In genomic region chr11:116096213-116097108, GRCm38 (mm10) we compare ENCODE assay signal across 8 mouse cellular contexts. TPM values are rescaled to one million over a fixed set of nuclear protein-coding genes. Genes with fewer than 3 reads are reported as not detected.
DNase-seq lines count a peak whose midpoint lies in the region; ATAC-seq and TF ChIP-seq lines count a peak whose summit lies in the region.

No protein-coding gene starts in this region.

- no peak overlapping the region for H3K4me3 ChIP-seq in forebrain, embryonic 11.5 days (ENCODE audit: low read depth, low read length)
- no peak overlapping the region for H3K4me3 ChIP-seq in forebrain, embryonic 12.5 days (replicated peaks)
- H3K4me3 ChIP-seq in limb, embryonic 11.5 days (ENCODE audit: low read depth, low read length), result no peak overlapping the region
- no peak overlapping the region for H3K4me3 ChIP-seq in limb, embryonic 10.5 days
- no peak overlapping the region for H3K4me3 ChIP-seq in G1E (ENCODE audit: low read depth, low read length)

- peaks cover under 1% of the 10 kb centered on the region; the same call in 1 of the 2 replicates for H3K4me1 ChIP-seq in forebrain, embryonic 11.5 days (replicated peaks; ENCODE audit: control insufficient read depth, insufficient read depth, low read length)
- no peaks in the 10 kb centered on the region for H3K4me1 ChIP-seq in forebrain, embryonic 12.5 days
- H3K4me1 ChIP-seq in limb, embryonic 11.5 days (ENCODE audit: control insufficient read depth, insufficient read depth, low read length), result no peaks in the 10 kb centered on the region
- peaks cover 11% of the 10 kb centered on the region for H3K4me1 ChIP-seq in limb, embryonic 10.5 days
- H3K4me1 ChIP-seq in G1E (ENCODE audit: insufficient read depth, low read depth, low read length), result peaks cover 59% of the 10 kb centered on the region

- no peak overlapping the region for H3K4me2 ChIP-seq in forebrain, embryonic 11.5 days (ENCODE audit: low read depth, low read length, severe bottlenecking)
- no peak overlapping the region for H3K4me2 ChIP-seq in forebrain, embryonic 12.5 days
- H3K4me2 ChIP-seq in limb, embryonic 11.5 days (ENCODE audit: low read depth, severe bottlenecking), result no peak overlapping the region

- intact Hi-C loops in left cerebral cortex, postnatal 4 days (cut with DNase I), result no loop called here

- H3K36me3 ChIP-seq in forebrain, embryonic 11.5 days (ENCODE audit: control insufficient read depth, insufficient read depth, low read length), result no peaks in the 10 kb centered on the region
- no peaks in the 10 kb centered on the region for H3K36me3 ChIP-seq in forebrain, embryonic 12.5 days (replicated peaks)
- H3K36me3 ChIP-seq in limb, embryonic 11.5 days (ENCODE audit: control insufficient read depth, insufficient read depth, low read length), result no peaks in the 10 kb centered on the region
- no peaks in the 10 kb centered on the region for H3K36me3 ChIP-seq in limb, embryonic 10.5 days
- peaks cover 1% of the 10 kb centered on the region for H3K36me3 ChIP-seq in G1E (replicated peaks)

- peak; percentile 68 for DNase-seq in forebrain, embryonic 11.5 days (ENCODE audit: low spot score)
- DNase-seq in limb, embryonic 11.5 days (ENCODE audit: low spot score), result peak; percentile 51
- DNase-seq in limb, embryonic 10.5 days (ENCODE audit: low spot score), result no peak
- no peak for DNase-seq in G1E (ENCODE audit: low spot score)
- DNase-seq in adrenal gland, adult 18-20 months (ENCODE audit: low spot score in 2 of 2), result no peak
- DNase-seq in left cerebral cortex, postnatal 4 days, result no peak

- no peak for ATAC-seq in forebrain, embryonic 11.5 days (replicated peaks; ENCODE audit: low FRiP score)
- ATAC-seq in forebrain, embryonic 12.5 days (ENCODE audit: low FRiP score), result no peak
- ATAC-seq in limb, embryonic 11.5 days (ENCODE audit: insufficient number of reproducible peaks, low FRiP score, low TSS enrichment, low read depth), result no peak
- ATAC-seq in G1E (ENCODE audit: extremely low read depth, insufficient number of reproducible peaks, low FRiP score, poor library complexity, severe bottlenecking), result no peak
- ATAC-seq in megakaryocyte progenitor cell, adult 5-6 weeks (replicated peaks; ENCODE audit: poor library complexity), result peak; percentile 45; the same call in 1 of the 2 replicates

- no peaks in the 10 kb centered on the region for H3K9me3 ChIP-seq in forebrain, embryonic 11.5 days (ENCODE audit: control insufficient read depth, low read length)
- no peaks in the 10 kb centered on the region for H3K9me3 ChIP-seq in forebrain, embryonic 12.5 days
- H3K9me3 ChIP-seq in limb, embryonic 11.5 days (ENCODE audit: control insufficient read depth, low read length), result no peaks in the 10 kb centered on the region
- no peaks in the 10 kb centered on the region for H3K9me3 ChIP-seq in limb, embryonic 10.5 days (replicated peaks)
- H3K9me3 ChIP-seq in G1E (replicated peaks), result peaks cover 6% of the 10 kb centered on the region; the same call in 1 of the 2 replicates

- WGBS in forebrain, embryonic 11.5 days, result 90% methylated on average over 5 of the region's 5 CpGs
- 95% methylated on average over 5 of the region's 5 CpGs for WGBS in forebrain, embryonic 12.5 days
- WGBS in limb, embryonic 11.5 days, result 91% methylated on average over 5 of the region's 5 CpGs
- WGBS in limb, embryonic 10.5 days, result 94% methylated on average over 5 of the region's 5 CpGs

- no peak overlapping the region for H3K9ac ChIP-seq in forebrain, embryonic 11.5 days (ENCODE audit: low read length)
- no peak overlapping the region for H3K9ac ChIP-seq in forebrain, embryonic 12.5 days
- no peak overlapping the region for H3K9ac ChIP-seq in limb, embryonic 11.5 days (ENCODE audit: low read length)

- H3K27ac ChIP-seq in forebrain, embryonic 11.5 days (ENCODE audit: low read depth, low read length), result no peak overlapping the region
- no peak overlapping the region for H3K27ac ChIP-seq in forebrain, embryonic 12.5 days
- no peak overlapping the region for H3K27ac ChIP-seq in limb, embryonic 11.5 days (replicated peaks; ENCODE audit: low read depth, low read length)
- no peak overlapping the region for H3K27ac ChIP-seq in limb, embryonic 10.5 days

- peak; percentile 64 for TF ChIP-seq CTCF in G1E (IDR thresholded peaks at IDR 0.05; ENCODE audit: low read depth, low read length)

- H3K27me3 ChIP-seq in forebrain, embryonic 11.5 days (ENCODE audit: control insufficient read depth, insufficient read depth, low read length), result no peaks in the 10 kb centered on the region
- H3K27me3 ChIP-seq in forebrain, embryonic 12.5 days, result no peaks in the 10 kb centered on the region
- H3K27me3 ChIP-seq in limb, embryonic 11.5 days (ENCODE audit: control insufficient read depth, insufficient read depth, low read length), result no peaks in the 10 kb centered on the region
- no peaks in the 10 kb centered on the region for H3K27me3 ChIP-seq in limb, embryonic 10.5 days (ENCODE audit: low read depth, poor library complexity, severe bottlenecking)
- no peaks in the 10 kb centered on the region for H3K27me3 ChIP-seq in G1E (ENCODE audit: insufficient read depth, low read length)

RNA-seq across cellular contexts. Expression of gene Wbp2, which starts 9.7 kb away (rescaled TPM):
- 100.0 and 111 TPM in 2 replicates for polyA plus RNA-seq in forebrain, embryonic 11.5 days (2014; fragmentation: Nextera tagmentation; extraction: Ambion mirVana)
- polyA plus RNA-seq in forebrain, embryonic 12.5 days (2016; fragmentation: Nextera tagmentation; extraction: Ambion mirVana), result 92.3 and 101 TPM in 2 replicates
- 49.3 and 52.1 TPM in 2 replicates for polyA plus RNA-seq in limb, embryonic 11.5 days (2014; fragmentation: Nextera tagmentation; extraction: Ambion mirVana)
- polyA plus RNA-seq in limb, embryonic 10.5 days (2016; fragmentation: Nextera tagmentation; extraction: Ambion mirVana), result 54.8 and 56.9 TPM in 2 replicates
- 160 and 169 TPM in 2 replicates for total RNA-seq in G1E (2014; fragmentation: Nextera tagmentation)
- total RNA-seq in G1E (2017), result 55.9 and 61.6 TPM in 2 replicates
- 499 and 545 TPM in 2 replicates for polyA plus RNA-seq in G1E (2012)
- total RNA-seq in megakaryocyte progenitor cell, adult 5-6 weeks (2015), result 42.4 and 56.5 TPM in 2 replicates
- total RNA-seq in megakaryocyte progenitor cell, adult 5-6 weeks (2017), result 15.6 and 22.8 TPM in 2 replicates
- 100 to 1,000 TPM; 163 to 187 TPM for total RNA-seq in adrenal gland, adult 18-20 months (2021)
- 100 to 1,000 TPM; 171 to 176 TPM for total RNA-seq in left cerebral cortex, postnatal 4 days (2021)

RNA-seq across cellular contexts. Expression of gene Unc13d, which starts 18.7 kb away (rescaled TPM):
- polyA plus RNA-seq in forebrain, embryonic 11.5 days (2014; fragmentation: Nextera tagmentation; extraction: Ambion mirVana), result 1.6 and 2.2 TPM in 2 replicates
- 0.69 and 0.73 TPM in 2 replicates for polyA plus RNA-seq in forebrain, embryonic 12.5 days (2016; fragmentation: Nextera tagmentation; extraction: Ambion mirVana)
- 1.1 and 1.3 TPM in 2 replicates for polyA plus RNA-seq in limb, embryonic 11.5 days (2014; fragmentation: Nextera tagmentation; extraction: Ambion mirVana)
- 2.4 and 3.7 TPM in 2 replicates for polyA plus RNA-seq in limb, embryonic 10.5 days (2016; fragmentation: Nextera tagmentation; extraction: Ambion mirVana)
- total RNA-seq in G1E (2014; fragmentation: Nextera tagmentation) (26.1 and 31.4 TPM in 2 replicates), G1E (2017) (63.5 and 81.7 TPM in 2 replicates)
- polyA plus RNA-seq in G1E (2012), result 126 and 144 TPM in 2 replicates
- total RNA-seq in megakaryocyte progenitor cell, adult 5-6 weeks (2015), result 13.6 and 15.8 TPM in 2 replicates
- 15.5 and 26.1 TPM in 2 replicates for total RNA-seq in megakaryocyte progenitor cell, adult 5-6 weeks (2017)
- 1 to 10 TPM; 1.0 to 1.3 TPM for total RNA-seq in adrenal gland, adult 18-20 months (2021)
- total RNA-seq in left cerebral cortex, postnatal 4 days (2021), result 1 to 10 TPM in 1 of 2 experiments, under 1 TPM in 1; 0.56 to 1.2 TPM

RNA-seq across cellular contexts. Expression of gene Trim47, which starts 30.5 kb away (rescaled TPM):
- 3.4 and 3.8 TPM in 2 replicates for polyA plus RNA-seq in forebrain, embryonic 11.5 days (2014; fragmentation: Nextera tagmentation; extraction: Ambion mirVana)
- polyA plus RNA-seq in forebrain, embryonic 12.5 days (2016; fragmentation: Nextera tagmentation; extraction: Ambion mirVana), result 2.7 and 3.2 TPM in 2 replicates
- 3.7 and 4.3 TPM in 2 replicates for polyA plus RNA-seq in limb, embryonic 11.5 days (2014; fragmentation: Nextera tagmentation; extraction: Ambion mirVana)
- polyA plus RNA-seq in limb, embryonic 10.5 days (2016; fragmentation: Nextera tagmentation; extraction: Ambion mirVana), result 3.2 and 4.9 TPM in 2 replicates
- total RNA-seq in G1E (2014; fragmentation: Nextera tagmentation) (not detected in 2 replicates), G1E (2017) (0.12 and 0.27 TPM in 2 replicates)
- polyA plus RNA-seq in G1E (2012), result 0.08 TPM in 1 of 2 replicates, not detected in the other
- total RNA-seq in megakaryocyte progenitor cell, adult 5-6 weeks (2015), result 0.59 and 1.9 TPM in 2 replicates
- 1.0 and 1.3 TPM in 2 replicates for total RNA-seq in megakaryocyte progenitor cell, adult 5-6 weeks (2017)
- total RNA-seq in adrenal gland, adult 18-20 months (2021), result 10 to 100 TPM; 14.6 to 23.5 TPM
- total RNA-seq in left cerebral cortex, postnatal 4 days (2021), result 1 to 10 TPM; 9.2 to 9.3 TPM

RNA-seq across cellular contexts. Expression of gene Trim65, which starts 34.5 kb away (rescaled TPM):
- polyA plus RNA-seq in forebrain, embryonic 11.5 days (2014; fragmentation: Nextera tagmentation; extraction: Ambion mirVana), result 1.8 and 1.9 TPM in 2 replicates
- polyA plus RNA-seq in forebrain, embryonic 12.5 days (2016; fragmentation: Nextera tagmentation; extraction: Ambion mirVana), result 1.9 and 2.1 TPM in 2 replicates
- polyA plus RNA-seq in limb, embryonic 11.5 days (2014; fragmentation: Nextera tagmentation; extraction: Ambion mirVana), result 2.2 and 2.5 TPM in 2 replicates
- 1.9 and 2.1 TPM in 2 replicates for polyA plus RNA-seq in limb, embryonic 10.5 days (2016; fragmentation: Nextera tagmentation; extraction: Ambion mirVana)
- total RNA-seq in G1E (2014; fragmentation: Nextera tagmentation), result not detected in 2 replicates
- 0.05 and 0.12 TPM in 2 replicates for total RNA-seq in G1E (2017)
- not detected in 2 replicates for polyA plus RNA-seq in G1E (2012)
- total RNA-seq in megakaryocyte progenitor cell, adult 5-6 weeks (2015), result 13.8 and 16.2 TPM in 2 replicates
- total RNA-seq in megakaryocyte progenitor cell, adult 5-6 weeks (2017), result 6.2 and 7.7 TPM in 2 replicates
- 10 to 100 TPM; 12.9 to 13.1 TPM for total RNA-seq in adrenal gland, adult 18-20 months (2021)
- 1 to 10 TPM; 4.9 to 5.2 TPM for total RNA-seq in left cerebral cortex, postnatal 4 days (2021)

RNA-seq across cellular contexts. Expression of gene Mrpl38, which starts 42.2 kb away (rescaled TPM):
- polyA plus RNA-seq in forebrain, embryonic 11.5 days (2014; fragmentation: Nextera tagmentation; extraction: Ambion mirVana), result 98.0 and 109 TPM in 2 replicates
- 89.6 and 90.5 TPM in 2 replicates for polyA plus RNA-seq in forebrain, embryonic 12.5 days (2016; fragmentation: Nextera tagmentation; extraction: Ambion mirVana)
- polyA plus RNA-seq in limb, embryonic 11.5 days (2014; fragmentation: Nextera tagmentation; extraction: Ambion mirVana), result 110 and 111 TPM in 2 replicates
- polyA plus RNA-seq in limb, embryonic 10.5 days (2016; fragmentation: Nextera tagmentation; extraction: Ambion mirVana), result 116 and 118 TPM in 2 replicates
- total RNA-seq in G1E (2014; fragmentation: Nextera tagmentation) (99.3 and 125 TPM in 2 replicates), G1E (2017) (38.3 and 45.7 TPM in 2 replicates)
- polyA plus RNA-seq in G1E (2012), result 144 and 150 TPM in 2 replicates
- total RNA-seq in megakaryocyte progenitor cell, adult 5-6 weeks (2015), result 38.2 and 47.0 TPM in 2 replicates
- 24.0 and 24.9 TPM in 2 replicates for total RNA-seq in megakaryocyte progenitor cell, adult 5-6 weeks (2017)
- total RNA-seq in adrenal gland, adult 18-20 months (2021), result 100 to 1,000 TPM; 106 to 115 TPM
- total RNA-seq in left cerebral cortex, postnatal 4 days (2021), result 10 to 100 TPM; 52.2 to 54.0 TPM

Comparison
In these comparisons a context has a peak if more than half of its experiments do, and no peak if none do; other contexts are left out.
1. DNase-seq: peak in forebrain, embryonic 11.5 days (single experiment) and limb, embryonic 11.5 days (single experiment); none in limb, embryonic 10.5 days (single experiment), G1E (single experiment), adrenal gland, adult 18-20 months (0 of 2) and left cerebral cortex, postnatal 4 days (single experiment).
2. RNA of gene Unc13d, which starts 18.7 kb away (polyA plus RNA-seq): 126 to 144 TPM in G1E; 2.4 to 3.7 TPM in limb, embryonic 10.5 days, 1.6 to 2.2 TPM in forebrain, embryonic 11.5 days, 1.1 to 1.3 TPM in limb, embryonic 11.5 days and 0.69 to 0.73 TPM in forebrain, embryonic 12.5 days; every median in the first group is over 10 times any median in the second.